Mouse (Mus musculus) erythroblast, adult 5-6 weeks (primary cell): ENCODE data around the gene C2cd2l. TPM values are rescaled to one million over a fixed set of nuclear protein-coding genes. Genes with fewer than 3 reads are reported as not detected.

Experiments used
- ATAC-seq: replicated peaks from 2 replicates; pipeline ENCODE4 v1.8.0; 2016; ENCODE audit warnings: moderate number of reproducible peaks, mild to moderate bottlenecking, moderate TSS enrichment, inconsistent platforms; ENCODE audit not compliant: poor library complexity, low FRiP score, severe bottlenecking
- total RNA-seq, 2 experiments: library from RNA; stranded (forward) in 1 of 2; stranded (reverse) in 1 of 2; fragments of 150-400 nt in 1 of 2; fragments of 200-764, 138-1000 nt in 1 of 2; gene quantifications; 2 replicates each; pipeline versions ENCODE4 v1.2.3 to v1.2.4; 2015 to 2017; ENCODE audit warnings: low replicate concordance in 2 of 2

C2cd2l gene
- total RNA-seq, 2 experiments from 2014 or later, result 13.4 to 17.0 TPM

DNA sequence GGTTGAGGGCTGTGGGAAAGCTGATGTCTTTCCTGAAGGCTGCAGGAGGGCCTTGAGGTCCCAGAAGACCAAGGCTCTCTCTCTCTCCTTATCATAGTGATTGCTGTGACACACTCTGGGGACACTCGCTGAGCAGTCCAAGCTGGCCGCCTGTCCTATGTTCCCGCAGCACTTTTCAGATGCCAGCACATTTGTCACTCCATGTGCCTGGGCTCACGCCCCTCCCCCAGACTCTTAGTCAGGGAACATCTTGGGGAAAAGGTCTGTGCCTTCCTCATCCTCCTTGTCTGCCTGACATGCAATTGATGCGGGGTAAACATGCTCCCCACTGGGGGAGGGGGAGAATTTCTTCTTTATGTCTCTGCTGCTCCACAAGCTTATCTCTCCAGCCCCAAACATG lies 36.9 kb downstream of the C2cd2l start:
- ATAC-seq, result no peak

DNA sequence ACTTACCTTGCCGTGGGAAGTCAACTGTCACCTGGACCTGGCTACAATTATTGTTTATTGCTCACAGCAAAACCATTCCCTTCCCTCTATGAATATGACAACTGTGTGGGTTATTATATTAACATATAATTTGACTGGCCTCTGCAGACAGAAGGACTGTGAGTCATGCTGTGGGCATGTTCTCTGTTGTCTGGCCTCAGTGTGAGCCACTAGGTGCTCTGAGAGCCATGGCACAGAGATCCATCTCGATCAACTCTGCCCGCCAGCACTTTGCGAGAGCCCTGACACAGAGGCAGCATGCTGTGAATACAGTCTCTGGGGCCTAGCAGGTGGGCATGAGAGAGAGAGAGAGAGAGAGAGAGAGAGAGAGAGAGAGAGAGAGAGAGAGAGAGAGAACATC lies 50.1 kb downstream of the C2cd2l start:
- ATAC-seq, result no peak

DNA sequence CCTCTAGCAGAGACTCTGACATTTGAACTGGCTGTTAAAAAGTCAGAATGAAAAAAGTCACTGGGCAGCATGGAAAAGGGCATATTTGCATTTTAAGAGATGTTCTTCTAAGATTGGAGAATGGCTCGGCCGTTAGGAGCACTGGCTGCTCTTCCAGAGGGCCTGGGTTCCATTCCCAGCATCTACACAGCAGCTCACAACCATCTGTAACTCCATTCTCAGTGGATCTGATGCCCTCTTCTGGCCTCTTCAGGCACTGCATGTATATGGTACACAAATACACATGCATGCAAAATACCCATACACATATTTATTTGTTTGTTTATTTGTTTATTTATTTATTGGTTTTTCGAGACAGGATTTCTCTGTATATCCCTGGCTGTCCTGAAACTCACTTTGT lies 51.0 kb downstream of the C2cd2l start:
- ATAC-seq, result 0 out of 2 replicates have a peak, but pooled peaks have one; percentile 43

DNA sequence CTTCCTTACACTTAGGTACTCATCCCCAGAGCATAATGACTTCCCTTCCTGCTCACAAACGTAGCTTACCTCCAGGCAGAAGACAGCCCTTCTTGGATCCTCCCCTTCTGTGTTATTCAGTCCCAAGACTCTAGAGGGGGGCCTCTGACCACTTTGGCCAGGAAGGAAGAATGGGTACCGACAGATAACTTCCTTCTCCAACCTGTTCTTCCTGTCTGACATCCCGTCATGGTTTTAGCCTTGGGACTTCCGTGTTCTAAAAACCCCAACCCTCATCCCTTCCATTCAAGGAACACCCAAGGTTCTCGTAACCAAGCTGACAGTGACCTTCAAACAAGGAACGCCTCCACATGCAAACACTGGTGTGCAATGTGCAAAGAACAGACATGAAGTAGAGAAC lies 51.7 kb downstream of the C2cd2l start, which contains the start of gene Nlrx1:
TSS of gene Nlrx1 (minus strand) at position 168 of the 400 bp plus-strand sequence.
- ATAC-seq, result peak; percentile 54

DNA sequence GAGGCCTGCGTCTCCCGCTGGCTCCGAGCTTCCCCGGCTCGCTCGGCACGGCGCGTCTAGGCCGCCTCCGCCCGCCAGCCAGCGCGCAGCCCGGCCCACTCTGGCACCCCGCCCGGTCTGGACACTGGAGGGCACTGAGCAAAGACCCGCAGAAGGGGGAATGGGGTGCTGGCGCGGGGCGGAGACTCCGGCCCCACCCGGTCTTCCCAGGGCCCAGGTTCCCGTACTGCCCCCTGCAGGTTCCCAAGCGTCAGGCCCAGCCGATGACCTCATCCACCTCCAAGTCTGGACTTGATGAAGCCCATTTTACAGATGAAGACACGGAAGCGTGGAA lies 52.1 kb downstream of the C2cd2l start:
- peak; percentile 92 for ATAC-seq

DNA sequence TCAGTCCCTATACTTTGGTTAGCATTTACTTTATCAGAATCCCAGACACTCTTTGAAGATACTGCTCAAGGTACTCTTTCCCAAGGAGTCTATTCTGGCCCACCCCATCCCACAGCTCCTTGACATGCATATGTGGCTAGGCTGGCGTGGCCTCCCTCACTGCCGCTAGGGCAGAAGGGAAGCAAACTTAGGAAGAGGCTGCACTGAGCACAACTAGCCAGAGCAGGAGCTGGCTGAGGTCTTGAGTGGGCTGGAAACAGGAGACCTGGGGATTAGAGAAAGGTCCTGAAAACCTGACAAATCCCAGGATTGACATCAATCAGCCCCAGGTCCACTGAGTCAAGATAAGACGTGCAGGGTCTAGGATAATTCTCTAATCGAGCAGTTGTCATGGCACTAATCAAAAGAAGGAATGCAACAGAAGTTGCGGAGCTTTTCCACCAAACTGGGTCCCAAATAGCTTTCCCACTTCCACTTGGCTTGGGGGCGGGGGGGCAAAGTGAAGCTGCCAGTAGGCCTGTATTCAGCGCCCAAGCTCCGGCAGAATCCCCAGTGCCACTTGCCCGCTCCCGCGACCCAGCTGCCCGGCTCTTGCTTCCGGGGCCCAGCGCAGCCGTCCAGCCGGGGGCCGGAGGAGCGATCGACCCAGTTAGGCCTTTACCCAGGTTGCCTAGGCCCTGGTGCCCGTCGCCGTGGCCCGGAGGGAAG lies 52.6 kb downstream of the C2cd2l start:
- ATAC-seq, result no peak

DNA sequence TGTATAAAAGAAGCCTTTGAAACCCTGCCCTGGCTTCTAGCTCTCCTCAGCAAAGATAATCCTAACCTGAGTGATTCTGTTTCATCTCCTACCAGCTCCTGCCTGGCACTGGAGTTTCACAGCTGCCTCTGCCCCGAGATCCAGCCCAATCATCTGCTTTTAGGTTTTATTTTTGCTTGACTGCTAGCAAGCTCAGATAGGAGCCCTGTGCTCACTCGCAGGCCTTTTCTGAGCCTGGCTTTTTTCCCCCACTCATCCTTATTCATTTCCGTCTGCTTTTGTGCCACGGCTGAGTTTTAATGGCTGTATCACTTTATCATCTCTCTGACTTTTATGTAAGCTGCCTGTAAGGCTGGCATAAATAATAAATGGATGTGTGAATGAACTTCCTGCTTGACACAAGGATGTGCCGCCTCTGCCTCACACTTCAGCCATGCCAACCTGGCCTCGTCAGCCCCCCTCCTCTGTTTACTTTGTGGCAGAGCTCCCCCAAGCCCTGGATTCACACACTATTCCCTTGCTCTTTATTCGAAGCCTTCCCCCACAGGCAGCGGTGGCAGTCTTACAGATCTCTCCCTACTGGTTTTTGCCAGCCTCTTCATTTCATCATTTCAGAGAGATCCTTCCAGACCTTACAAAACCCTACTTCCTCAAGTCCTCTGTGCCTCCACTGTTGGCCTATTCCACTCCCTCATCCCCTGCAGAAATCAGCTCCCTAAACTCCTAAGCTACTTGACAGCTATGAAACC lies 53.4 kb downstream of the C2cd2l start:
- no peak for ATAC-seq

DNA sequence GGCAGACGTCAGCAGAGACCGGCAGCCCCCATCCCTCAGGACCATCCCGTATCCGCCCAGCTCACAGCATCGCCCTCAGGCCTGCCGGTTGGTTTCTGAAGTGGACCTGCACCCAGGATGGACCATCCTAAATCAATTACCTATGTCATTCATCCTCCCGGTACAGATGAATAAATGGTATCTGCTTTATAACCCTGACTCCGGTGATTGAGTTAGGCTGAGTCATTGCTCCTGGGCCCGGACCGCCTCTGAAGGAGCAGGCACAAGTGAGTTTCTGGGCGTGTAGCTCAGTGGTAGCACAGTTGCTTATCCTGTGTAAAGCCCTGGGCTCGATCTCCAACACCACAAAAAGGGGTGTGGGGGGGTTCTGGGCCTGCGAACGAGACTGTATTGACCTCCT lies 58.7 kb downstream of the C2cd2l start:
- ATAC-seq, result no peak

Other genes starting within 250 kb of the C2cd2l start
- not detected in 2 replicates for gene Mfrp, start 218.6 kb downstream of the C2cd2l start, total RNA-seq (2015; ENCODE audit: low replicate concordance)
- not detected in 2 replicates for gene Mfrp, start 218.6 kb downstream of the C2cd2l start, total RNA-seq (2017; ENCODE audit: low replicate concordance)
- 2.1 TPM in 1 of 2 replicates, not detected in the other for gene C1qtnf5, start 213.0 kb downstream of the C2cd2l start, total RNA-seq (2015; ENCODE audit: low replicate concordance)
- gene C1qtnf5, start 213.0 kb downstream of the C2cd2l start, total RNA-seq (2017; ENCODE audit: low replicate concordance), result not detected in 2 replicates
- gene Gm49380, start 206.8 kb downstream of the C2cd2l start, total RNA-seq (2015; ENCODE audit: low replicate concordance), result not detected in 2 replicates
- gene Gm49380, start 206.8 kb downstream of the C2cd2l start, total RNA-seq (2017; ENCODE audit: low replicate concordance), result not detected in 2 replicates
- 11.1 and 23.6 TPM in 2 replicates for gene Rnf26, start 206.8 kb downstream of the C2cd2l start, total RNA-seq (2015; ENCODE audit: low replicate concordance)
- gene Rnf26, start 206.8 kb downstream of the C2cd2l start, total RNA-seq (2017; ENCODE audit: low replicate concordance), result 13.5 and 15.6 TPM in 2 replicates
- gene Mcam, start 185.8 kb downstream of the C2cd2l start, total RNA-seq (2015; ENCODE audit: low replicate concordance), result 0.77 TPM in 1 of 2 replicates, not detected in the other
- gene Mcam, start 185.8 kb downstream of the C2cd2l start, total RNA-seq (2017; ENCODE audit: low replicate concordance), result 0.60 TPM in 1 of 2 replicates, not detected in the other
- gene Cbl, start 86.2 kb downstream of the C2cd2l start, total RNA-seq (2015; ENCODE audit: low replicate concordance), result 43.7 and 46.9 TPM in 2 replicates
- 14.6 and 35.3 TPM in 2 replicates for gene Cbl, start 86.2 kb downstream of the C2cd2l start, total RNA-seq (2017; ENCODE audit: low replicate concordance)
- gene Ccdc153, start 79.6 kb downstream of the C2cd2l start, total RNA-seq (2015; ENCODE audit: low replicate concordance), result not detected in 2 replicates
- gene Ccdc153, start 79.6 kb downstream of the C2cd2l start, total RNA-seq (2017; ENCODE audit: low replicate concordance), result not detected in 2 replicates
- gene Pdzd3, start 68.8 kb downstream of the C2cd2l start, total RNA-seq (2015; ENCODE audit: low replicate concordance), result not detected in 2 replicates
- gene Pdzd3, start 68.8 kb downstream of the C2cd2l start, total RNA-seq (2017; ENCODE audit: low replicate concordance), result not detected in 2 replicates
- 2.7 and 5.6 TPM in 2 replicates for gene Nlrx1, start 51.7 kb downstream of the C2cd2l start, total RNA-seq (2015; ENCODE audit: low replicate concordance)
- 0.98 and 11.2 TPM in 2 replicates for gene Nlrx1, start 51.7 kb downstream of the C2cd2l start, total RNA-seq (2017; ENCODE audit: low replicate concordance)
- gene Abcg4, start 31.7 kb downstream of the C2cd2l start, total RNA-seq (2015; ENCODE audit: low replicate concordance), result 20.8 and 24.2 TPM in 2 replicates
- gene Abcg4, start 31.7 kb downstream of the C2cd2l start, total RNA-seq (2017; ENCODE audit: low replicate concordance), result 18.1 and 18.8 TPM in 2 replicates
- 2.5 and 4.6 TPM in 2 replicates for gene Hinfp, start 14.6 kb downstream of the C2cd2l start, total RNA-seq (2015; ENCODE audit: low replicate concordance)
- 8.4 and 14.6 TPM in 2 replicates for gene Hinfp, start 14.6 kb downstream of the C2cd2l start, total RNA-seq (2017; ENCODE audit: low replicate concordance)
- gene Dpagt1, start 5.7 kb upstream of the C2cd2l start, total RNA-seq (2015; ENCODE audit: low replicate concordance), result 9.2 and 17.1 TPM in 2 replicates
- 4.9 and 5.7 TPM in 2 replicates for gene Dpagt1, start 5.7 kb upstream of the C2cd2l start, total RNA-seq (2017; ENCODE audit: low replicate concordance)
- 45.2 and 69.0 TPM in 2 replicates for gene H2afx, start 14.4 kb upstream of the C2cd2l start, total RNA-seq (2015; ENCODE audit: low replicate concordance)
- 159 and 219 TPM in 2 replicates for gene H2afx, start 14.4 kb upstream of the C2cd2l start, total RNA-seq (2017; ENCODE audit: low replicate concordance)
- 3,498 and 3,777 TPM in 2 replicates for gene Hmbs, start 23.9 kb upstream of the C2cd2l start, total RNA-seq (2015; ENCODE audit: low replicate concordance)
- 2,796 and 3,284 TPM in 2 replicates for gene Hmbs, start 23.9 kb upstream of the C2cd2l start, total RNA-seq (2017; ENCODE audit: low replicate concordance)
- 7.7 and 8.2 TPM in 2 replicates for gene Vps11, start 41.4 kb upstream of the C2cd2l start, total RNA-seq (2015; ENCODE audit: low replicate concordance)
- gene Vps11, start 41.4 kb upstream of the C2cd2l start, total RNA-seq (2017; ENCODE audit: low replicate concordance), result 7.8 and 12.1 TPM in 2 replicates
- gene Hyou1, start 59.2 kb upstream of the C2cd2l start, total RNA-seq (2015; ENCODE audit: low replicate concordance), result 12.1 and 14.0 TPM in 2 replicates
- gene Hyou1, start 59.2 kb upstream of the C2cd2l start, total RNA-seq (2017; ENCODE audit: low replicate concordance), result 16.7 and 18.1 TPM in 2 replicates
- gene Slc37a4, start 76.6 kb upstream of the C2cd2l start, total RNA-seq (2015; ENCODE audit: low replicate concordance), result 4.0 and 25.9 TPM in 2 replicates
- gene Slc37a4, start 76.6 kb upstream of the C2cd2l start, total RNA-seq (2017; ENCODE audit: low replicate concordance), result 2.5 and 4.0 TPM in 2 replicates
- gene Rps25, start 86.9 kb upstream of the C2cd2l start, total RNA-seq (2015; ENCODE audit: low replicate concordance), result 639 and 656 TPM in 2 replicates
- 277 and 380 TPM in 2 replicates for gene Rps25, start 86.9 kb upstream of the C2cd2l start, total RNA-seq (2017; ENCODE audit: low replicate concordance)
- gene Trappc4, start 87.3 kb upstream of the C2cd2l start, total RNA-seq (2015; ENCODE audit: low replicate concordance), result 27.0 and 53.0 TPM in 2 replicates
- 2.5 and 12.2 TPM in 2 replicates for gene Trappc4, start 87.3 kb upstream of the C2cd2l start, total RNA-seq (2017; ENCODE audit: low replicate concordance)
- gene Ccdc84, start 98.3 kb upstream of the C2cd2l start, total RNA-seq (2015; ENCODE audit: low replicate concordance), result 3.8 and 18.8 TPM in 2 replicates
- gene Ccdc84, start 98.3 kb upstream of the C2cd2l start, total RNA-seq (2017; ENCODE audit: low replicate concordance), result 9.1 and 12.0 TPM in 2 replicates
- not detected in 2 replicates for gene Foxr1, start 120.9 kb upstream of the C2cd2l start, total RNA-seq (2015; ENCODE audit: low replicate concordance)
- gene Foxr1, start 120.9 kb upstream of the C2cd2l start, total RNA-seq (2017; ENCODE audit: low replicate concordance), result not detected in 2 replicates
- gene Upk2, start 134.7 kb upstream of the C2cd2l start, total RNA-seq (2015; ENCODE audit: low replicate concordance), result not detected in 2 replicates
- gene Upk2, start 134.7 kb upstream of the C2cd2l start, total RNA-seq (2017; ENCODE audit: low replicate concordance), result not detected in 2 replicates
- gene Bcl9l, start 162.5 kb upstream of the C2cd2l start, total RNA-seq (2015; ENCODE audit: low replicate concordance), result 0.77 and 0.84 TPM in 2 replicates
- 0.42 and 2.8 TPM in 2 replicates for gene Bcl9l, start 162.5 kb upstream of the C2cd2l start, total RNA-seq (2017; ENCODE audit: low replicate concordance)
- not detected in 2 replicates for gene Cxcr5, start 241.6 kb upstream of the C2cd2l start, total RNA-seq (2015; ENCODE audit: low replicate concordance)
- not detected in 2 replicates for gene Cxcr5, start 241.6 kb upstream of the C2cd2l start, total RNA-seq (2017; ENCODE audit: low replicate concordance)